Mouse (Mus musculus) G1E (cell line): Measurements from ENCODE around the gene Iyd.

Source experiments
- CTCF ChIP-seq: IDR thresholded peaks from 2 replicates; pipeline ENCODE4 v1.5.1; 2012; ENCODE audit warnings: low read depth, low read length, inconsistent platforms, mixed read lengths
- GATA1 ChIP-seq: IDR thresholded peaks from 2 replicates; pipeline ENCODE4 v1.6.1; 2012; ENCODE audit warnings: borderline replicate concordance, low read length, inconsistent platforms, mixed read lengths
- GATA2 ChIP-seq: IDR thresholded peaks from 2 replicates; pipeline ENCODE4 v1.6.1; 2012; ENCODE audit warnings: low read depth, low read length, inconsistent platforms, borderline replicate concordance
- POLR2AphosphoS5 ChIP-seq: IDR thresholded peaks from 2 replicates; pipeline ENCODE4 v1.6.1; 2012; ENCODE audit warnings: low read depth, low read length, inconsistent platforms; ENCODE audit not compliant: insufficient replicate concordance
- TAL1 ChIP-seq: conservative IDR thresholded peaks from 2 replicates; pipeline ENCODE4 v1.6.1; 2012; ENCODE audit warnings: low read depth, low read length, inconsistent platforms, mixed read lengths

- TF ChIP-seq CTCF, result no peak
- no peak for TF ChIP-seq GATA1
- TF ChIP-seq POLR2AphosphoS5, result no peak
- TF ChIP-seq TAL1, result no peak
- TF ChIP-seq GATA2, result no peak
These were observed 28.6 kb upstream of the Iyd start for GRCm38 (mm10) chr10:3511401-3511800.
